Mouse (Mus musculus) thymus, postnatal 0 days (tissue): Measurements from ENCODE around the gene Osbpl2. TPM values are rescaled to one million over a fixed set of nuclear protein-coding genes. Genes with fewer than 3 reads are reported as not detected.

Experiments
- DNase-seq: peaks from one replicate; pipeline ENCODE4 v3.0.0-alpha.2; 2015; ENCODE audit warnings: low spot score
- polyA plus RNA-seq: library from polyadenylated mRNA; unstranded; fragments of >200 nt; fragmentation: Nextera tagmentation; extraction: Ambion mirVana; gene quantifications from 2 replicates; pipeline ENCODE4 v1.2.1, GENCODE M21; 2015

Gene Osbpl2
- polyA plus RNA-seq, 1 experiment from 2014 or later: 26.5 TPM

DNA sequence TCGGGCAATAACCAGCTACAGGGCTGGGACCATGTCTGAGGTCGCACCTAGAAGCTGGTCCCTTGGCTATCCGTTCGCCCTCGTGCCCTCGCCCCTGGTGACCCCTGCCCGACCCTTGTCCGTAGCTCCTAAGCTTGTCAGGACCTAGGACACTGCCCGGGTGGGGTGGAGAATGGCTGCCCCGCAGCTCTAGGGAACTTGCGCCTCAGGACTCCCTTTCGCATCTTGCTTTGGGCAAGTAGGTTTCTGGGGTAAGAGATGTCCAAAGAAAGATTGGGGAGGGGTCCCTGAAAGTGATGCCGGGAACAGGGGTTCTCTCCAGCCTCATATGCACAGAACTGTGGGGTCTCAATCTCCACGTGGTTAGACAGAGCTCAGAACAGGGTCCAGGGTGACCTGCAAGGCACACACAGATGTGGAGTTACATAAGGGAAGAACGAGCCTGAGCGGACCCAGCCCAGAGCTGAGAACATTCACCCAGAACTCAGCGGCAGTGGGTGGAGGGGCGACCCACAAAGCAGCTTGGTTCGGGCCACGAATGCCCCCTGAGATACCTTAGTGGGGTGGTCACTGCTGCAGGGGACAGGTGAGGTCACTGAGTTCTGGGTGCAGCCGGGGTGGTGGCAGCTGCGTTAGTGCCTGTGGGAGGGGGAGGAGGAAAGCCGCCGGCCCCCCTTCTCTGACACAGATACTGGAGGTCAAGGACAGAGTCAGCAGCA, 14.3 kb upstream of the Osbpl2 start:
- DNase-seq: no peak

- no peak for DNase-seq
Observed at GRCm38 (mm10) chr2:180105441-180106190, 13.5 kb upstream of the Osbpl2 start.

DNA sequence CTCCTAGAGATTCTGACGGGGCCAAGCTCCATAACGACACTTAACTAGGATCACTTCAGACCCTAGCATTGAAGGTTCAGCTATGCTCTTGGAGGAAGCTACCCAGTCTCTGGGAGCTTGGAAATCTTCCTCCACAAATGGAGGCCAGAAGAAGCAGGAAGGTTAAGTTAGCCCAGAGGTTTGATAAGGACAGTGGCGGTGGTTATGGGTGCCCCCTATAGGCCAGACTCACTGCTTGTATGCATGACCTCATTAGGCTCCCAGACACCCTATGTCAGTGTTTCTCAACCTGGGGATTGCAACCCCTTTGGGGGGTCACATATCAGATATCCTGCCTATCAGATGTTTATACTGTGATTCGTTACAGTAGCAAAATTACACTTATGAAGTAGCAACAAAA, 12.0 kb upstream of the Osbpl2 start:
- peak; percentile 47 for DNase-seq

GRCm38 (mm10) chr2:180108285-180108684, 10.8 kb upstream of the Osbpl2 start:
- no peak for DNase-seq

GRCm38 (mm10) chr2:180113909-180114890, 4.9 kb upstream of the Osbpl2 start:
- no peak for DNase-seq

DNA sequence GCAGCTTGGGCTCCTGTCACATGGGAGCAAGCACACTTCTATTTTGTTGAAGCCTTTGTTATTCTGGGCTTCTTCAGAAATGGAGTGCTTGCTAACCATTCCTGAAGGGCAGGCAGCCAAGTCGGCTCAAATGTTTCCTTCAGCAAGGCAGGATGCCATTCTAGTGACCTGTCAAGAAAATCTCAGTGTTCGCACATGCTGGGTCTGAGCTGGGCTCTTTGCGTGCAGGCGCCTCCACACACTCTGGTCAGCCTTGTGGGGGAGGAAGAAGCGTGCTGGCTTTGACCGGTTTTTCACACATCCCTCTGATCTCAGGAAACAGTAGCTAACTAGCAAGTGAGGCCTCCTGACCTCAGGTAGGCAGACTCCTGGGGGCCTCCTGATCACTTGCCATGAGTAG, 3.8 kb upstream of the Osbpl2 start:
- no peak for DNase-seq

DNA sequence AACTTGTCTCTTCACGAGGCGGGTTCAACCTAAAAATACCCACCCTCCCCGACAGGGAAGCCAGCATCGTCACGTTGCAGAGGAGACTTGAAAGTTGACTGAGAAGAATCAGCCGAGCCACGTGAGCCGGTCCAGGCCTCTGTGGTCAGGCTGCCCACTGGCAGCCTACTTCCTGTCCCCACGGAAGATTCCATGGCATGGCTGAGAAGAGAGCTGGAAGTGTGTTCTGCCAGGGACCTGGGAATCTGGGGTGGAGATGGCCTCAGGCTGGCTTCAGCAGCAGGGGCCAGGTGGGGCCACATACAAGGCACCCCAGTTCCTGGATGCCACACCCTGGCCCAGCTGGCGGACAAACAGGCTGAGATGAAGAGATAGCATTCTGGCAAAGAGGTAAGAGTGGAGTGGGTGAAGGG, 3.0 kb upstream of the Osbpl2 start:
- no peak for DNase-seq

DNA sequence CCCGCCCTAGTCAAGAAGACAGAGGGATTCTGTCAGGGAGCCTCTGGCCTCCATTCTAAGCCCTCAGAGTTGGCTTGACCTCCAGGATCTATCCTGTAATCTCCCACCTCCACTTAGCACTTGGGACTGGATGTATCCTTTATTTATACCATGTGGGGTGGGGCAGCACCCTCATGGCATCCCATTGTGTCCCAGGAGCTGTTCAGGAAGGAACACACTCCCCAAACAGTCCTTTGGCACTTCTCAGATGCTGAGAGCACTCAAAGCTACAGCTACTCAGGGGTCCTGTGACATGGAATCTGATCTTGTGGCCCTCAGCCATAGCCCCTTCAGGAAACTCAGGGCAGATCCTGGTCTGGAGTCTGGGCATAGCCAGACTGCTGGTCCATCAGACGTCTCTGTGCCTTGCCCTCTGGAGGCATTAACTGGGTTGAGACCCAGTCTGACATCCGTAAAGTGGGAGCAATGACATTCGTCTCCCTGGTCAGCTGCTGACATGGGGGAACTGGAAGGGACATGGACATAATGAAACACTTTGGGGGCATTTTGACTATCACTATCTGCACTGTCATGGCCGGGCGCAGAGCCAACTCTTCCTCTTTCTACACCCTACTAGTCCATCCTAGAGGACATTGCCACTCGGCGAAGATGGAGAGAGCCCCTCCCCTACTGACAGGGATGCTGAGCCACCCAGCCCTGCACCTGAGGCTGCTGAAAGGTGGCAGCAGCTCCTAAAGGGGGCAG, 2.2 kb upstream of the Osbpl2 start:
- DNase-seq: no peak

DNA sequence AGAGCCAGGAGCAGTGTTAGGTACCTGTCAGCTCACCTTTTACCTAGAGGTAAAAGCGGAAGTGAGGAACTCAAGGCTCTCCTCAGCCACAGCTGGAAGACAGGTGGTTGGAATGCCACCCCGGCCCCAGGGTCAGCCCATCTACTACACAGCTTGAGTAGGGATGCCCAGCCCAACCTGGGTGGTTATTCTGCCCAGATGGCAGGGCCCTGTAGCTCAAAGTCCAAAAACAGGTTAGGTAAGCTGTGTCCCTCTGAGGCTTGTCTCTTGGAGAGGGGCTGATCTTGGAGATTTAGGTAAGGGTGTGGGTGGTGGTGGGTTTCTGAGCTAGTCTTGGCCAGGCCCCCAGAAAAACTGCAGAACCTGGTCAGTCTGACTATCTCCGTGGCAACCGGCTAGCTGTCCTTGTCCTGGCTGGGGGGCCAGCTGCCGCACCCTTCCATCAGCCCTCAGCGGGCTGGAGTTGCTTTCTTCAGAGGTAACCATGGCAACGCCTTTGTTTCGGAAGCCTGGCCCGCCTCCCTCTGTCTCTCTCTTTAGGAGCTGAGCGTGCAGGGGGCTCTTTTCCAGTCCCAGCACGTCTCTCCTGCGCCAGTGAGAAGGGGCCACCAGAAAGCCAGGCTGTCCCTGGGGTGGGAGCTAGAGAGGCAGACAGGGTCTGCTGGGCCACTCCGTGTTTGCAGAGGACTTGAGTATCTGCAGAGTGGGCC, 1.5 kb upstream of the Osbpl2 start:
- DNase-seq: peak; percentile 65

DNA sequence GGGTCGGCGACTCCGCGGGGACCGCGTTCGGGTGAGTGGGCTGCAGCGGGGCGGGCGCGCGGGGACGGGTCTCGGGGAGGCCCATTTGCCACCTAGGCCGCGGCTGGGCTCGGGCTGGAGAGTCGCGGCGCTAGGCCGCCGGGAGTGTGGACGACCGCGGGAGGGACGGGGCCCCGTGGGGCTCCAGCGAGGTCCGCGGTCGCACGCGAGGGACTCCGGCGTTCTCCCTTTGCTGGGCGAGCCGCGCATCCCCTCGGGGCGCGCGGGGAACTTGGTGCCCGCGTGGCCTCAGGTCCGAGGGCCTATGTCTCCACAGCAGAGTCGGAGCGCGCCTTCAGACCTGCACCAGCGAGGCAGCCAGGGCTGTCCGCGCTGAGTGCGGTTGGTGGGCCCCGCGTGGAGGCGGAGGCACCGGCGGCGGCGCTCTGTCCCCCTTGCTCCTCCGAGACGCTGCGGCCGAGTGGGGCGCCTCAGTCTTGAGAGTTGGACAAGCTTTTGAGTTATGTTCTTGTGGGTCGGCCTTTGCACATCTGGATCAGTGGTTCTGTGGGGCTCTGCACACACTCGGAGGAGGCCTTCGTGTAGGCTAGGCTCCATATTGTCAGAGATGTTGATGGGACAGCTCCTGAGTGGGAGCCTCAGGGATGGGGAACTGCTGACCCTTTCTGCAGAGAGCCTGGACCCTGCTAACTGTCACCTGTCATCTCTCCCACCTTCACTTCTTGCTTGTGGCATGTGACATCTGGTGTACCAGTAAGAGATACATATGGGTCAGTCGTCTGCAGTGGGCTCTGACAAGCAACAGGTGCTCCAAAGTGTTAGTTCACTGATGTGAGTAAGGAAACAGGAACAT, 559 bp downstream of the Osbpl2 start:
- no peak for DNase-seq

- no peak for DNase-seq
Observed at GRCm38 (mm10) chr2:180120292-180120761, 1.2 kb downstream of the Osbpl2 start.

DNA sequence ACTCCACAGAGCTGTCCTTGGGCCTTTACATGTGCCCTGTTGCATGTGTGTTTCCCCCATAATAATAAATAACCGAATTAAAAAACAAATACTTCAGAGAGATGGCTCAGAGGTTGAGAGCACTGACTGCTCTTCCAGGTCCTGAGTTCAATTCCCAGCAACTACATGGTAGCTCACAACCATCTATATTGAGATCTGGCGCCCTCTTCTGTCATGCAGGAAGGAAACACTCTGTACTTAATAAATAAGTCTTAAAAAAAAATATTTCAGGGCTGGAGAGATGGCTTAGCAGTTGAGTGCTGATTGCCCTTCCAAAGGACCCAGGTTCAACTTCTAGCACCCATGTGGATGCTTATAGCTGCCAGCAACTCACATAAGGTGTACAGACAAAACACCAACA, 5.1 kb downstream of the Osbpl2 start:
- no peak for DNase-seq

DNA sequence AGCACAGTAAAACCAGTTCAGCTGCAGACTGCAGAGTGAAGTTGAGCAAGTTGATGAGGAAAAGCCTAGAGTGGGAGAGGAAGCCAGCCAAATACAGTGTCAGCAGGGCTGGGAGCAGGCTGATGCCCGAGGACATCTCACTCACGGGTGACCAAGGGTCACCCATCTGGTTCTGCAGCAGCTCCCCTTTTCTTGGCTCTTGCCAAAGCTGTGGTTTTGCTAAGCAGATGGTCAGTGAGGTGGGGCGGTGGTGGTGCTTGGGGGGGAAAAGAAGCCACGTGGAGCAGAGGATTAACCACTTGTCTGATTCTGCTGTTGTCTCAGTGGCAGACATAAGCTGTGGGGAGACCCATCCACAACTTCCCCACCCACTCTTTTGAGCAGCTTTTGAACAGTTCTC, 7.1 kb downstream of the Osbpl2 start:
- no peak for DNase-seq

- no peak for DNase-seq
Observed at GRCm38 (mm10) chr2:180127675-180128074, 8.6 kb downstream of the Osbpl2 start.

- no peak for DNase-seq
Observed at GRCm38 (mm10) chr2:180133231-180133630, 14.1 kb downstream of the Osbpl2 start.

- no peak for DNase-seq
Observed at GRCm38 (mm10) chr2:180133911-180134310, 14.8 kb downstream of the Osbpl2 start.

GRCm38 (mm10) chr2:180135414-180135813, 16.3 kb downstream of the Osbpl2 start:
- DNase-seq: no peak

- no peak for DNase-seq
Observed at GRCm38 (mm10) chr2:180146091-180146490, 27.0 kb downstream of the Osbpl2 start.

DNA sequence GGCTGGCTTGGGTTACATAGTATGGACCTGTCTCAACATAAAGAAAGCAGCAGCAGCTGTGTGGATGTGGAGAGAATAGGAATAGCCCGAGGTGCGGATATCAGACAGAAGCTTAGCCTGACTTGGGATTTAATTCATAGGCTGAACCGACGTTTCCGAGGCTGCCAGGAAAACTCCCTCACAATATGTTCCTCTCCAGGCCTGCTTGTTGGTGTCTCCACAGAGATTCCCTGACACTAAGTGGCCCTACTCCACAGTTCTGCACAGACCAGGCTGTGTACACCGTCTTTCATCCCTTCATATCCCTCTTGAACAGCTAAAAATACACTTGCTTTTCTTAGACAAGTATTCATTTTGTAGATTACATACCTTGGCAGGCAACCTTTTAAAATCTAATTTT, 28.3 kb downstream of the Osbpl2 start:
- DNase-seq: no peak
